Mouse (Mus musculus) left cerebral cortex, postnatal 25 days (tissue): Measurements from ENCODE around the gene Grb10. TPM values are rescaled to one million over a fixed set of nuclear protein-coding genes. Genes with fewer than 3 reads are reported as not detected.

Experiments
- DNase-seq, 2 experiments: peaks; one replicate each; pipeline ENCODE4 v3.0.0; 2022; ENCODE audit warnings: low spot score in 2 of 2, mixed read lengths in 1 of 2
- intact Hi-C: fragments of 180-260 bp; cut with DNase I; formaldehyde crosslinking; loops from one replicate; pipeline ENCODE4 v1.15.1; 2025
- total RNA-seq, 2 experiments: library from RNA; stranded (reverse); gene quantifications; 2 replicates each; pipeline ENCODE4 v1.2.3; 2021

Gene Grb10
- total RNA-seq, 2 experiments from 2014 or later = 29.5 to 43.0 TPM

- intact Hi-C loops = no loop called here
- no peak for DNase-seq
Measured at GRCm38 (mm10) chr11:12035324-12035723, 3.2 kb downstream of the Grb10 start.

- intact Hi-C loops = no loop called here
- no peak for DNase-seq
Measured at GRCm38 (mm10) chr11:12034781-12035180, 3.7 kb downstream of the Grb10 start.

- intact Hi-C loops = no loop called here
Measured at GRCm38 (mm10) chr11:12034371-12034770, 4.1 kb downstream of the Grb10 start.

GRCm38 (mm10) chr11:12032831-12033230 lies 5.7 kb downstream of the Grb10 start:
- DNase-seq = no peak
- intact Hi-C loops = no loop called here

More at GRCm38 (mm10) chr11:12034371-12034770, 4.1 kb downstream of the Grb10 start:
- DNase-seq = no peak

GRCm38 (mm10) chr11:12026638-12027037 lies 11.8 kb downstream of the Grb10 start:
- DNase-seq = peak; percentile 44 to 67
- intact Hi-C loops = loop anchor here (5.0 to 10.0 kb wide), 2 partner anchors 316 to 508 kb away; no protein-coding TSS in a partner anchor

- peak; percentile 79 to 81 for DNase-seq
- intact Hi-C loops = loop anchor here (1.0 to 10.0 kb wide), 3 partner anchors 265 to 509 kb away; no protein-coding TSS in a partner anchor
Measured at GRCm38 (mm10) chr11:12025756-12026593, 12.5 kb downstream of the Grb10 start.

- intact Hi-C loops = loop anchor here (1.0 to 10.0 kb wide), 3 partner anchors 266 to 509 kb away; no protein-coding TSS in a partner anchor
- DNase-seq = peak in 1 of 2 experiments; percentile 45
Measured at GRCm38 (mm10) chr11:12025392-12025755, 13.1 kb downstream of the Grb10 start.

GRCm38 (mm10) chr11:12023051-12023450 lies 15.4 kb downstream of the Grb10 start:
- no peak for DNase-seq
- intact Hi-C loops = loop anchor here (10.0 kb wide), 1 partner anchor 512 kb away; no protein-coding TSS in a partner anchor

GRCm38 (mm10) chr11:12019651-12020050 lies 18.8 kb downstream of the Grb10 start:
- no peak for DNase-seq
- intact Hi-C loops = loop anchor here (10.0 kb wide), 1 partner anchor 515 kb away; no protein-coding TSS in a partner anchor

- no peak for DNase-seq
- intact Hi-C loops = no loop called here
Measured at GRCm38 (mm10) chr11:12018604-12019003, 19.9 kb downstream of the Grb10 start.

GRCm38 (mm10) chr11:12010084-12010483 lies 28.4 kb downstream of the Grb10 start:
- no peak for DNase-seq
- intact Hi-C loops = no loop called here

GRCm38 (mm10) chr11:12000293-12000910 lies 38.1 kb downstream of the Grb10 start:
- intact Hi-C loops = no loop called here
- DNase-seq = no peak

- intact Hi-C loops = no loop called here
- DNase-seq = no peak
Measured at GRCm38 (mm10) chr11:11998881-11999280, 39.6 kb downstream of the Grb10 start.

- intact Hi-C loops = no loop called here
- peak in 1 of 2 experiments; percentile 14 for DNase-seq
Measured at GRCm38 (mm10) chr11:11997045-11997444, 41.4 kb downstream of the Grb10 start.

GRCm38 (mm10) chr11:11995371-11995770 lies 43.1 kb downstream of the Grb10 start:
- intact Hi-C loops = no loop called here
- no peak for DNase-seq

- DNase-seq = no peak
Measured at GRCm38 (mm10) chr11:11993807-11994206, 44.7 kb downstream of the Grb10 start.

GRCm38 (mm10) chr11:11993183-11993582 lies 45.3 kb downstream of the Grb10 start:
- intact Hi-C loops = loop anchor here (5.0 kb wide), 1 partner anchor 349 kb away; no protein-coding TSS in a partner anchor

More at GRCm38 (mm10) chr11:11993807-11994206, 44.7 kb downstream of the Grb10 start:
- intact Hi-C loops = loop anchor here (5.0 kb wide), 1 partner anchor 348 kb away; no protein-coding TSS in a partner anchor

GRCm38 (mm10) chr11:11989850-11990249 lies 48.6 kb downstream of the Grb10 start:
- peak in 1 of 2 experiments; percentile 56 for DNase-seq
- intact Hi-C loops = loop anchor here (5.0 kb wide), 1 partner anchor 352 kb away; no protein-coding TSS in a partner anchor

More at GRCm38 (mm10) chr11:11993183-11993582, 45.3 kb downstream of the Grb10 start:
- DNase-seq = peak in 1 of 2 experiments; percentile 9

- DNase-seq = no peak
- intact Hi-C loops = no loop called here
Measured at GRCm38 (mm10) chr11:11987233-11987632, 51.2 kb downstream of the Grb10 start.

GRCm38 (mm10) chr11:11978611-11979197 lies 59.8 kb downstream of the Grb10 start:
- DNase-seq = no peak
- intact Hi-C loops = no loop called here
